Mouse (Mus musculus) thymus, adult 2 months (tissue): ENCODE measurements around the gene Tectb.

Source experiments
- CTCF ChIP-seq: fragments of 200-500 bp; IDR thresholded peaks from 2 replicates; pipeline ENCODE4 v1.5.1; 2012; ENCODE audit warnings: mild to moderate bottlenecking, control low read depth, low read length, moderate library complexity, borderline replicate concordance; ENCODE audit not compliant: control insufficient read depth, poor library complexity, insufficient read depth; ENCODE audit errors: extremely low read depth
- POLR2A ChIP-seq: fragments of 200-500 bp; IDR thresholded peaks from 2 replicates; pipeline ENCODE4 v1.6.1; 2012; ENCODE audit warnings: mild to moderate bottlenecking, low read length, control low read depth, moderate library complexity; ENCODE audit not compliant: control insufficient read depth, poor library complexity, insufficient read depth; ENCODE audit errors: extremely low read depth

GRCm38 (mm10) chr19:55171585-55171984, 8.9 kb upstream of the Tectb start:
- TF ChIP-seq CTCF: no peak
- TF ChIP-seq POLR2A: no peak
